Mouse (Mus musculus) lung, postnatal 10 days (tissue): Measurements from ENCODE around the gene Lman2.

ENCODE experiments used
- DNase-seq: peaks from one replicate; pipeline ENCODE4 v3.0.0; 2021

Lman2 gene

GRCm38 (mm10) chr13:55362453-55363060, at the start of gene Lman2:
Lman2 (minus strand) TSS chr13:55362783.
- peak; percentile 98 for DNase-seq

GRCm38 (mm10) chr13:55411826-55412225, 49.2 kb upstream of the Lman2 start:
- DNase-seq: no peak

- no peak for DNase-seq
These were observed 46.0 kb upstream of the Lman2 start for GRCm38 (mm10) chr13:55408546-55409120.

GRCm38 (mm10) chr13:55407341-55407740, 44.8 kb upstream of the Lman2 start:
- DNase-seq: no peak

GRCm38 (mm10) chr13:55405783-55406390, 43.3 kb upstream of the Lman2 start:
- no peak for DNase-seq

- DNase-seq: peak; percentile 85
These were observed 42.5 kb upstream of the Lman2 start for GRCm38 (mm10) chr13:55404853-55405782.

- no peak for DNase-seq
These were observed 41.6 kb upstream of the Lman2 start for GRCm38 (mm10) chr13:55403935-55404852.

GRCm38 (mm10) chr13:55403266-55403665, 40.7 kb upstream of the Lman2 start:
- no peak for DNase-seq

- DNase-seq: no peak
These were observed 37.4 kb upstream of the Lman2 start for GRCm38 (mm10) chr13:55400039-55400346.

- DNase-seq: no peak
These were observed 36.9 kb upstream of the Lman2 start for GRCm38 (mm10) chr13:55399300-55400038.

GRCm38 (mm10) chr13:55398088-55398487, 35.5 kb upstream of the Lman2 start, which contains the start of gene Slc34a1:
Slc34a1 (plus strand) TSS chr13:55398187.
- DNase-seq: no peak

- DNase-seq: no peak
These were observed 30.4 kb upstream of the Lman2 start for GRCm38 (mm10) chr13:55392933-55393332.

- no peak for DNase-seq
These were observed 29.0 kb upstream of the Lman2 start for GRCm38 (mm10) chr13:55391626-55392029.

- DNase-seq: no peak
These were observed 28.1 kb upstream of the Lman2 start for GRCm38 (mm10) chr13:55390644-55391043.

GRCm38 (mm10) chr13:55381790-55382189, 19.2 kb upstream of the Lman2 start:
- DNase-seq: no peak

GRCm38 (mm10) chr13:55378907-55379580, 16.5 kb upstream of the Lman2 start:
- DNase-seq: peak; percentile 7

- DNase-seq: no peak
These were observed 13.3 kb upstream of the Lman2 start for GRCm38 (mm10) chr13:55375877-55376276.

GRCm38 (mm10) chr13:55374206-55374924, 11.8 kb upstream of the Lman2 start:
- no peak for DNase-seq

GRCm38 (mm10) chr13:55371740-55372139, 9.2 kb upstream of the Lman2 start:
- no peak for DNase-seq

GRCm38 (mm10) chr13:55371007-55371681, 8.6 kb upstream of the Lman2 start:
- no peak for DNase-seq
